Mouse (Mus musculus): Measurements from ENCODE around the gene Spata2. TPM values are rescaled to one million over a fixed set of nuclear protein-coding genes. Genes with fewer than 3 reads are reported as not detected.

Gene Spata2
- polyA plus RNA-seq, 1 experiment from 2014 or later = 25.7 TPM

DNA sequence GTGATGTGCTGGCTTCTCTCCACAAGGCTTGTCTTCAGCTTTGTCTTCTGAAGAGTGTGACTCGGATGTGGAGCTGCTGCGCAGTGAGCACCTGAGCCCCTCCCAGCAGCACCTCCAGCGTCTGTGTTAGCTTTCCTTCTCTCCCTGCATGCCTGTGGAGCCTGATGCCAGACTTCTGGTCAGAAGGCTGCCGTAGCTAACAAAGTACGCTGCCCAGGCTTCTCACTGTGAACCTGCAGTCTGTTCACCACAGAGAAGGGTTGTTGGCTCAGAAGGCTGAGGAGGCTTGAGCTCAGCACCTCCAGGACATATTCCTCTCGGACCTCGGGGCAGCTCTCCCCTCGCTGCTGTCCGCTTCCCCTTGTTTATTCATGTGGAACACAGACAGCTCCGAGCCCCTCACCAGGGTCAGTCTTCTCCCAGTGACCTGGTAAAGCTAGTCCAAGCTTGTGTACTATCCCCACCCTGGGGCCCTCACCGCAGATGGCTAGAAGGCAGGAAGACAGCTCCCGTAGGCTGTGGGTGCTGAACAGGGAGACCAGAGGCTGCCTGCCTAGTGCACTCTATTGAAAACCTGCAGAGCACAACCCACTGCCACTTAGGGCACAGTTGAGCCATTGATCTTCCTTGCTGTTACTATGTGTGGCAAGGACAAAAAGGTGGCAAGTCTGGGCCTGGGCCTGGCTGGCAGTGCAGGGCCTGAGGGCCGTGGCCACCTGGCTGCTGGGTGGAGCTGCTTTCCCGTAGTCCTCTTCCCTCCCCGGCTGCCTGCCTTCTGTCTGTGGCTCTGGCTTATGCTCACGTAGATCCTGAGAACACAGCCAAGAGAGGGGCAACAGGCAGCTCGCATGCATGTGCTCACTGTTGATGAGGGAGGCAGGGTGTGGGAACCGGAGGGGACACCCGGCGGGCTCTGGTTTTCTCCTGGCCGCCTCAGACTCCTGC is 43.1 kb downstream of the Spata2 start:
- H3K4me3 ChIP-seq = no peak overlapping the region
- H3K36me3 ChIP-seq = peaks cover 75% of the 10 kb centered on the region
- H3K9ac ChIP-seq = no peak overlapping the region
- no peak for ATAC-seq (ENCODE audit: low FRiP score, low read depth)
- no peaks in the 10 kb centered on the region for H3K4me1 ChIP-seq
- H3K4me2 ChIP-seq (replicated peaks) = no peak overlapping the region
- WGBS = 92% methylated on average over 21 of the region's 21 CpGs
- H3K27ac ChIP-seq = no peak overlapping the region
- no peaks in the 10 kb centered on the region for H3K9me3 ChIP-seq
- H3K27me3 ChIP-seq (replicated peaks) = no peaks in the 10 kb centered on the region

GRCm38 (mm10) chr2:167447629-167448028 is 45.1 kb downstream of the Spata2 start:
- Histone ChIP-seq H3K4me3 (no peak overlapping the region), H3K36me3 (peaks cover 64% of the 10 kb centered on the region), H3K27me3 (replicated peaks) (no peaks in the 10 kb centered on the region), H3K4me2 (replicated peaks) (no peak overlapping the region), H3K9ac (no peak overlapping the region), H3K4me1 (no peaks in the 10 kb centered on the region), H3K27ac (no peak overlapping the region), H3K9me3 (no peaks in the 10 kb centered on the region)
- WGBS = 92% methylated on average over 8 of the region's 8 CpGs
- no peak for ATAC-seq (ENCODE audit: low FRiP score, low read depth)

GRCm38 (mm10) chr2:167447207-167447606 is 45.5 kb downstream of the Spata2 start:
- no peak for ATAC-seq (ENCODE audit: low FRiP score, low read depth)
- peaks cover 64% of the 10 kb centered on the region for H3K36me3 ChIP-seq
- WGBS = 94% methylated on average over 7 of the region's 7 CpGs

GRCm38 (mm10) chr2:167445911-167446780 is 46.5 kb downstream of the Spata2 start:
- no peaks in the 10 kb centered on the region for H3K9me3 ChIP-seq
- WGBS = 84% methylated on average over 20 of the region's 20 CpGs
- H3K27ac ChIP-seq = no peak overlapping the region
- H3K4me3 ChIP-seq = no peak overlapping the region
- peaks cover 67% of the 10 kb centered on the region for H3K36me3 ChIP-seq
- H3K27me3 ChIP-seq (replicated peaks) = no peaks in the 10 kb centered on the region
- no peaks in the 10 kb centered on the region for H3K4me1 ChIP-seq
- no peak overlapping the region for H3K4me2 ChIP-seq (replicated peaks)
- no peak for ATAC-seq (ENCODE audit: low FRiP score, low read depth)
- no peak overlapping the region for H3K9ac ChIP-seq

More at GRCm38 (mm10) chr2:167447207-167447606, 45.5 kb downstream of the Spata2 start:
- H3K27ac ChIP-seq = no peak overlapping the region
- no peak overlapping the region for H3K4me3 ChIP-seq
- H3K4me1 ChIP-seq = no peaks in the 10 kb centered on the region
- H3K4me2 ChIP-seq (replicated peaks) = no peak overlapping the region
- no peak overlapping the region for H3K9ac ChIP-seq
- H3K27me3 ChIP-seq (replicated peaks) = no peaks in the 10 kb centered on the region
- no peaks in the 10 kb centered on the region for H3K9me3 ChIP-seq

DNA sequence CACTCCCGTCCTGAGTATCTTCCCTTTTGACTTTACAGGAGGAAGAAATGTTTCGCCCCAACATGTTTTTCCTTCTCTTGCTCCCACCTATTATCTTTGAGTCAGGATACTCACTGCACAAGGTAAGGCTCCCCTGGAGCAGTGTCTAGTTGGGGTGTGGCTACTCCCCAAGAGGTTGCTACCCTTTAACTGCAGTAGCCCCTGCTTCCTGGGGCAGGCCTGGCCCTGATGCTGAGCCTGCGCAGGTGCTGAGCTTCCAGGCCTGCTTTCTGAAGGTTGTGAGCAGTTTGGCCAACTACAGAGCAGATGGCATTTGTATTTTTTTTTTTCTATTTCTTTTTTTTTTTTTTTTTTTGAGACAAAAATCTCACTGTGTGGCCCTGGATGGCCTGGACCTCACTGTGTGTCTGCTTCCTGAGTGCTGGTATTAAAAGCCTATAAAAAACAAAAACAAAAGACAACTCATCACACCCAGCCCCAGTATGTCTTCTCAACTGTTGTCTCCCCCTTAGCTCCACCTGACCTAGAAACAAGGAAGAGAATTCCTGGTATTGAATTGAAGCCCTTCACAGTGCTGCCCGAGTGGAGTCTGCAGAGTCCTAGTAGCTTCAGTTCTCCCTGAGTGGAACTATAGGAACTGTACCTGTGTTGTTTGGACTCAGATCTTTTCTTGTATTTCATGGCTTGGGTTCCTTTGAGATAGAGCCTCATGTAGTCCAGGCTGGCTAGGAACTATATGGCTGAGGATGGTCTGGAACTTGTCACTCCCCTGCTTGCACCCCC is 49.1 kb downstream of the Spata2 start:
- H3K36me3 ChIP-seq = peaks cover 54% of the 10 kb centered on the region
- H3K4me3 ChIP-seq = no peak overlapping the region
- no peaks in the 10 kb centered on the region for H3K4me1 ChIP-seq
- H3K27ac ChIP-seq = no peak overlapping the region
- H3K9me3 ChIP-seq = no peaks in the 10 kb centered on the region
- WGBS = 90% methylated on average over 4 of the region's 4 CpGs
- no peak overlapping the region for H3K4me2 ChIP-seq (replicated peaks)
- no peak for ATAC-seq (ENCODE audit: low FRiP score, low read depth)
- no peak overlapping the region for H3K9ac ChIP-seq
- no peaks in the 10 kb centered on the region for H3K27me3 ChIP-seq (replicated peaks)

- no peak for ATAC-seq (ENCODE audit: low FRiP score, low read depth)
- Histone ChIP-seq H3K27ac (no peak overlapping the region), H3K4me2 (replicated peaks) (no peak overlapping the region), H3K4me1 (no peaks in the 10 kb centered on the region), H3K4me3 (no peak overlapping the region), H3K36me3 (peaks cover 44% of the 10 kb centered on the region), H3K27me3 (replicated peaks) (no peaks in the 10 kb centered on the region), H3K9me3 (no peaks in the 10 kb centered on the region), H3K9ac (no peak overlapping the region)
- 96% methylated on average over 3 of the region's 3 CpGs for WGBS
Measured at GRCm38 (mm10) chr2:167439422-167439821, 53.3 kb downstream of the Spata2 start.

DNA sequence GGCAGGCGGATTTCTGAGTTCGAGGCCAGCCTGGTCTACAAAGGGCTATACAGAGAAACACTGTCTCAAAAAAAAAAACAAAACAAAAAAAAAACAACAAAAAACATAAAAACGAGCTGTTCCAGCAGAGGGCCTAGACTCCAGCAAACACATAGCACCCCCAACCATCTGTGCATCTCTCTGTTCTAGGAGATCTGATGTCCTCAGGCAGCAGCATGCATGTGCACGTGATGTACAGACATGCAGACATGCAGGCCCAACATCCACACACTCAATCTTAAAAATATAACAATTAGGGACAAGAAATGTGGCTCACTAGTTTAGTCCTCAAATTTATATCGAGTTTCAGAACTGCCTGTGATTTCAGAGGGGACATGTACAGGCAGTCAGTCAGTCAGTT is 56.3 kb downstream of the Spata2 start:
- Histone ChIP-seq H3K4me2 (replicated peaks) (no peak overlapping the region), H3K9ac (no peak overlapping the region), H3K36me3 (peaks cover 41% of the 10 kb centered on the region), H3K4me1 (no peaks in the 10 kb centered on the region), H3K9me3 (no peaks in the 10 kb centered on the region), H3K4me3 (no peak overlapping the region), H3K27me3 (replicated peaks) (no peaks in the 10 kb centered on the region), H3K27ac (no peak overlapping the region)
- ATAC-seq (ENCODE audit: low FRiP score, low read depth) = no peak
- 91% methylated on average over 5 of the region's 5 CpGs for WGBS

DNA sequence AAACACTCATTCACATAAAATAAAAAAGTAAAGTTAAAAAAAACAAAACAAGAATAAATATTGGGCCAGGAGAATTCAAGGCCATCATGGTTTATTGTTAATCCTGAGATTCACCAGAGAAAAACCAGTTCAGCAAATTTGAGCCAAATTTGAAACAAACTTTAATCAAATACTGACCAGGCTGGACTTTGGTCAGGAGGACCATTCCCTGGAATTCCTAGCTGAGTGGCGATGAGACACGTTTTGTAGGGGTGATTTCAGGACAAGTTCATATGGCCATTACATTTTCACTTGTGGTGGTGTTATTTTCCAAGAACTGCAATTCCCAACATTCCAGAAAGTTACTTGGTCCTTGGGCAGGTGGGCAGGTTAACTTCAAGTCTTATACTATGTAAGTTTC is 57.1 kb downstream of the Spata2 start:
- peaks cover 36% of the 10 kb centered on the region for H3K36me3 ChIP-seq
- no peak overlapping the region for H3K4me3 ChIP-seq
- no peaks in the 10 kb centered on the region for H3K27me3 ChIP-seq (replicated peaks)
- no peaks in the 10 kb centered on the region for H3K4me1 ChIP-seq
- no peak overlapping the region for H3K27ac ChIP-seq
- no peak overlapping the region for H3K4me2 ChIP-seq (replicated peaks)
- H3K9ac ChIP-seq = no peak overlapping the region
- 95% methylated on average over 2 of the region's 2 CpGs for WGBS
- no peak for ATAC-seq (ENCODE audit: low FRiP score, low read depth)
- H3K9me3 ChIP-seq = no peaks in the 10 kb centered on the region

DNA sequence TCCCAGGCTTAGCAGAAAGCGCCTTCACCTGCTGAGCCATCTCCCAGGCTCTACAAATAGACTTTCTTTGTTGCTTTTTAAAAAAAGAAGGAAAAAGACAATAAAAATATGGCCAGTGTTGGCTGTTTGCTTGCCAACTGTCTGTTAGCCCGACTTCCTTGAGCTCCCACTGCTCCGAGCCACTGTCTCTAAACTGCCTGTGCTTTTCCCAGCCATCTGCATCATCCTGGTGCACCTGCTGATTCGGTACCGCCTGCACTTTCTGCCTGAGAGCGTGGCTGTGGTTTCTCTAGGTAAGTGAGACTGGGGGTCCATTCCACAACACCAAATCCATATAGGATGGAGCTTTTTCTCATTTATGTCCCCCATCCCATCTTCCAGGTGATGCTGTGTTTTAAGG is 58.1 kb downstream of the Spata2 start:
- peaks cover 35% of the 10 kb centered on the region for H3K36me3 ChIP-seq
- WGBS = 96% methylated on average over 6 of the region's 6 CpGs

GRCm38 (mm10) chr2:167431418-167431776 is 61.3 kb downstream of the Spata2 start:
- Histone ChIP-seq H3K9ac (no peak overlapping the region), H3K9me3 (no peaks in the 10 kb centered on the region), H3K27me3 (replicated peaks) (no peaks in the 10 kb centered on the region), H3K4me3 (no peak overlapping the region), H3K4me1 (no peaks in the 10 kb centered on the region), H3K36me3 (peaks cover 42% of the 10 kb centered on the region), H3K27ac (no peak overlapping the region), H3K4me2 (replicated peaks) (no peak overlapping the region)
- ATAC-seq (ENCODE audit: low FRiP score, low read depth) = no peak
- WGBS = 81% methylated on average over 7 of the region's 7 CpGs

More for the DNA sequence above, 58.1 kb downstream of the Spata2 start:
- no peak for ATAC-seq (ENCODE audit: low FRiP score, low read depth)
- Histone ChIP-seq H3K9ac (no peak overlapping the region), H3K4me2 (replicated peaks) (no peak overlapping the region), H3K9me3 (no peaks in the 10 kb centered on the region), H3K4me3 (no peak overlapping the region), H3K27ac (no peak overlapping the region), H3K4me1 (no peaks in the 10 kb centered on the region), H3K27me3 (replicated peaks) (no peaks in the 10 kb centered on the region)

Data from neural tube, embryonic 12.5 days (tissue).